Mouse (Mus musculus): ENCODE results near the gene Asb11. TPM values are rescaled to one million over a fixed set of nuclear protein-coding genes. Genes with fewer than 3 reads are reported as not detected.

Gene Asb11
- polyA plus RNA-seq, 1 experiment from 2014 or later, result 0.27 TPM

DNA sequence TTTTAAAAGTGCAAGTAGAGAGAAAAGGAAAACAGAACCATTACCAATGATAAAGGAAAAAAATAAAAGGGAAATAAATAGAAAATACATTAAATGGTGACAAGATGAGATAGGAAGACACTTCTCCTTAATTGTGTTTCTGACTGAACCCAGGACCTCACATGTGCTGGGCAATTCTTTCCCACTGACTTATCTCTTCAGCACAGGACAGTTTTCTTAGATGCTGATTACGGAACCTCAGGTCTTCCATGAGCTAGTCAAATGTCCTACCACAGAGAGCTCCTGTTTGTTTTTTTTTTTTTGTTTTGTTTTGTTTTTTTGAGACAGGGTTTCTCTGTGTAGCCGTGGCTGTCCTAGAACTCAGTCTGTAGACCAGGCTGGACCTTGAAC, 10.9 kb downstream of the Asb11 start:
- H3K9me3 ChIP-seq (ENCODE audit: control insufficient read depth, low read length), result no peaks in the 10 kb centered on the region
- no peak for ATAC-seq (replicated peaks; ENCODE audit: low FRiP score, low TSS enrichment, low read depth)
- no peak overlapping the region for H3K4me3 ChIP-seq (ENCODE audit: low read depth, low read length)
- H3K36me3 ChIP-seq (ENCODE audit: control insufficient read depth, insufficient read depth, low read length), result no peaks in the 10 kb centered on the region
- no peaks in the 10 kb centered on the region for H3K4me1 ChIP-seq (replicated peaks; ENCODE audit: control insufficient read depth, insufficient read depth, low read length)
- DNase-seq (ENCODE audit: low spot score), result no peak
- no peak overlapping the region for H3K9ac ChIP-seq (ENCODE audit: low read length)
- no peak overlapping the region for H3K4me2 ChIP-seq (ENCODE audit: low read length)
- no peak overlapping the region for H3K27ac ChIP-seq (ENCODE audit: low read depth)
- 81% methylated on average over 2 of the region's 2 CpGs for WGBS
- no peaks in the 10 kb centered on the region for H3K27me3 ChIP-seq (replicated peaks; ENCODE audit: control insufficient read depth, insufficient read depth, low read length)

DNA sequence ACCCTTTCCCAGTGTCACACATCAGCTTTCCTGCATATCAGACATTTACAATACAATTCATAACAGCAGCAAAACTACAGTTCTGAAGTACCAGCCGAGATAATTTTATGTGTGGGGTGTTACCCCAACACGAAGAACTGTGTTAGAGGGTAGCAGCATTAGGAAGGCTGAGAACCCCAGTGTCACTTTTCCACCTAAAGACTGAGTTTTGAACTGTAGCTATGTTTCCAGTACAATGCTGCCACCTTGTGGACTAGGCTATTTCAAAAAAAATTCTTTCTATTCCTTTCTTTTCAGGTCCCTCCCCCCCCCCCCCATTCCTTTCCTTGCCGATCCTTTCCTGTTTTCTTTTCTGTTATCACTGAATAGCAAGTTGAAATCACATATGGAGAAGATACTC, 12.4 kb downstream of the Asb11 start:
- DNase-seq (ENCODE audit: low spot score), result peak; percentile 53
- Histone ChIP-seq H3K4me3 (ENCODE audit: low read depth, low read length) (no peak overlapping the region), H3K36me3 (ENCODE audit: control insufficient read depth, insufficient read depth, low read length) (no peaks in the 10 kb centered on the region), H3K4me1 (replicated peaks; ENCODE audit: control insufficient read depth, insufficient read depth, low read length) (no peaks in the 10 kb centered on the region), H3K9me3 (ENCODE audit: control insufficient read depth, low read length) (no peaks in the 10 kb centered on the region), H3K4me2 (ENCODE audit: low read length) (no peak overlapping the region), H3K27ac (ENCODE audit: low read depth) (no peak overlapping the region), H3K9ac (ENCODE audit: low read length) (no peak overlapping the region), H3K27me3 (replicated peaks; ENCODE audit: control insufficient read depth, insufficient read depth, low read length) (no peaks in the 10 kb centered on the region)
- no peak for ATAC-seq (replicated peaks; ENCODE audit: low FRiP score, low TSS enrichment, low read depth)
- WGBS, result 41% methylated on average over 3 of the region's 3 CpGs

DNA sequence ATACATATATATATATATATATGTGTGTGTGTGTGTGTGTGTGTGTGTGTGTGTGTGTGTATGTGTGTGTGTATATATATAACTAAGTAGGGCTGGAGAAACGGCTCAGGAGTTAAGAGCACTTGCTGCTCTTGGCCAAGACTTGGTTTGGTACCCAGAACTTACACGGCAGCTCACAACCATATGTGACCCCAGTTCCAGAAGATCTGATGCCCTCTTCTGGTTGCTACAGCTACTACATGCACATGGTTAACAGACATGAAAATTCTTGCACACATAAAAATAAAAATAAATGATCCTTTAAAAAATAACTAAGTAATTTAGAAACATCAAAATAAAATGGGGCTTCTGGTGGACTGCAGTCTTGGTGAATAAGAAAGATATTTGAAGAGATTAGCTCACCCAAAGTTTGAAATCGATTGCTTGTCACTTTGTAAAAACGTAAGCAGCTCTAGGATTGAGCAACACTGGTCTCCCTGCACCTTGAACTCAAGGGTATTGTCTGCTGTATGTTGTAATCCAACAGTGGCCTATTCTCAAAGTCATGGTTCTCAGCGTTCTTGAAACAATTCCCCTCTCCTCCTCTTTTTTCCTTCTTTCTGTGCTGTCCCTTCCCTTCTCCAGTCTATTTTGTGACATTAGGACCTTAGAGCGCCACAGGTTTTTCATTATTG, 22.5 kb downstream of the Asb11 start:
- Histone ChIP-seq H3K4me2 (ENCODE audit: low read length) (no peak overlapping the region), H3K4me1 (replicated peaks; ENCODE audit: control insufficient read depth, insufficient read depth, low read length) (no peaks in the 10 kb centered on the region), H3K9ac (ENCODE audit: low read length) (no peak overlapping the region), H3K36me3 (ENCODE audit: control insufficient read depth, insufficient read depth, low read length) (no peaks in the 10 kb centered on the region), H3K9me3 (ENCODE audit: control insufficient read depth, low read length) (no peaks in the 10 kb centered on the region), H3K27me3 (replicated peaks; ENCODE audit: control insufficient read depth, insufficient read depth, low read length) (no peaks in the 10 kb centered on the region), H3K4me3 (ENCODE audit: low read depth, low read length) (no peak overlapping the region), H3K27ac (ENCODE audit: low read depth) (no peak overlapping the region)
- WGBS, result 76% methylated on average over 6 of the region's 6 CpGs
- no peak for ATAC-seq (replicated peaks; ENCODE audit: low FRiP score, low TSS enrichment, low read depth)
- no peak for DNase-seq (ENCODE audit: low spot score)

DNA sequence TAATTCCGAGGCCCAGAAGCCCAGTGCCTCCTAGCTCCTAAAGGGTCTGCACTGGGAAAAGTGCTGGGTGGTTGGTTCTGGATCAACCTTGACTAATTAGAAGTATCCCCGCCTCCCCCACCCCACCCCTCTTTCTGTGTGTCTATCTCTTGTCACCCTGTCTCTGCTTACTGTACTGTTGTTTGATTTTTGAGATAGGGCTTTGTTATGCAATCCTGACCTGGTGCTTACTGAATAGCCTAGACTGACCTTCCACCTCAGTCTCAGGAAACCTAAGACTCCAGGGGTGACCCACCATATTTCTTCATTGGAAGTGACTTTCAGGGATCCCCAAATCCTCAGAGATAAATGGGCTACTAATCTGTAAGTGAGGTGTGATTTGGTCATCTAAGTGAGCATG, 65.5 kb downstream of the Asb11 start:
- ATAC-seq (replicated peaks; ENCODE audit: low FRiP score, low TSS enrichment, low read depth) (no peak), DNase-seq (ENCODE audit: low spot score) (no peak)
- no peaks in the 10 kb centered on the region for H3K27me3 ChIP-seq (replicated peaks; ENCODE audit: control insufficient read depth, insufficient read depth, low read length)
- H3K9ac ChIP-seq (ENCODE audit: low read length), result no peak overlapping the region
- no peaks in the 10 kb centered on the region for H3K4me1 ChIP-seq (replicated peaks; ENCODE audit: control insufficient read depth, insufficient read depth, low read length)
- H3K9me3 ChIP-seq (ENCODE audit: control insufficient read depth, low read length), result no peaks in the 10 kb centered on the region
- no peak overlapping the region for H3K4me2 ChIP-seq (ENCODE audit: low read length)
- no peak overlapping the region for H3K27ac ChIP-seq (ENCODE audit: low read depth)
- H3K4me3 ChIP-seq (ENCODE audit: low read depth, low read length), result no peak overlapping the region
- no peaks in the 10 kb centered on the region for H3K36me3 ChIP-seq (ENCODE audit: control insufficient read depth, insufficient read depth, low read length)
- WGBS, result 58% methylated on average over 2 of the region's 2 CpGs

DNA sequence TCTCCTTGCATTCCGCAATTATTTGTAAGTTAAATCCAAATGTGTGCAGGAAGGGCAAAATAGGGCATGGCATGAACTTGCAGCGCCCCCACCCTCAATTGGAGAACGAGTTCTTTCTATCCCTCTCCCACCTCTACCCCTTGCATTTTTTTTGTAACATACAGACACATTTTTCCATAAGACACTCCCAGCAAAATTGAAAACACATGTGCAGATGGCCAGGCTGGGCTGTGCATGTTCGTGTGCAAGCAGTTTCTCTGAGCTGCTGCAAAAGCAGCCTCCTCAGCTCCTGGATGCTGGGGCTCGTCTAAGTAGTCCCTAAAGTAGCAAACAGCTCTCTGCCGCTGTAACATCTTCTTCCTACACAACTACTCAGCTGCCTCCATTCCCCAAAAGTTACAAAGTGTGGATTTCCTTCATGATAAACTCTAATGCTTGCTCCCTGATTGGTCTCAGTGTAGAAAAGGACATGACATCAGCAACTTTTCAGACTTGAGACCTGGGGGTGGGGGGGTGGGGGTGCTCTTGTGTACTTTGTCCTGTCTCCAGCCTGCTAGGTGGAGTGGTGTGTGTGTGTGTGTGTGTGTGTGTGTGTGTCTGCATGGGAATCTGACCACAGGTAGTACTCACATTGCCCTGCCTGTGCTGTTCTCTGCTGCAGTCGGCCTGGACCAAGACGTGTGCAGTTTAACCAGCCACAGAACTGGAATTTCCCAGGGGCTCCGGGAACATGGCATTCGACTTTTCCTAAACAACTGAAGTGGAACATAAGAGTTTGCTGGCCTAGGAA, 69.1 kb downstream of the Asb11 start, which contains the start of gene Asb9:
Gene Asb9, plus strand, starts transcription at position 619 of the 790 bp plus-strand sequence.
- Histone ChIP-seq H3K9me3 (ENCODE audit: control insufficient read depth, low read length) (no peaks in the 10 kb centered on the region), H3K4me2 (ENCODE audit: low read length) (no peak within 1 kb of the TSS), H3K4me1 (replicated peaks; ENCODE audit: control insufficient read depth, insufficient read depth, low read length) (no peaks in the 10 kb centered on the region), H3K4me3 (ENCODE audit: low read depth, low read length) (no peak within 1 kb of the TSS), H3K36me3 (ENCODE audit: control insufficient read depth, insufficient read depth, low read length) (no peaks in the 10 kb centered on the region), H3K9ac (ENCODE audit: low read length) (no peak within 1 kb of the TSS), H3K27ac (ENCODE audit: low read depth) (no peak within 1 kb of the TSS), H3K27me3 (replicated peaks; ENCODE audit: control insufficient read depth, insufficient read depth, low read length) (no peaks in the 10 kb centered on the region)
- ATAC-seq (replicated peaks; ENCODE audit: low FRiP score, low TSS enrichment, low read depth), result no peak
- 66% methylated on average over 10 of the region's 10 CpGs for WGBS
- no peak for DNase-seq (ENCODE audit: low spot score)

DNA sequence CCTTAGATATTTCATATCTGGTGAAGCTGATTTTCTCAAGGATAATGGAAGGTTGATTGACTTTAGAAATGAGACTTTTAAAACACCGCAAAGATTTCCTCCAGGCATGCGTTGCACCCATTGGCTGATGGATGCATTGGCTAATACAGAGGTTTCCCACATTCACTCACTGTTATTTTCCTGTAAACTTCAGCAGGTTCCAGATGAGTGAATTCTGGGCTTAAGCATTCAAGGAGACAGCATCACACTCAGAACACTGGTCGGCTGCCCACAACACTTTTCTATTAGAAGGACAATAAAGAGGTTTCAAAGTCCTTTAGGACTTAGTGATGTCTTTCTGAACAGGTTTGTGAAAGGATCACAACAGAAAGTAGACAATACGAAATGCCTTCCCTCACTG, 70.3 kb downstream of the Asb11 start:
- no peak for DNase-seq (ENCODE audit: low spot score)
- H3K27ac ChIP-seq (ENCODE audit: low read depth), result no peak overlapping the region
- H3K4me2 ChIP-seq (ENCODE audit: low read length), result no peak overlapping the region
- no peak overlapping the region for H3K4me3 ChIP-seq (ENCODE audit: low read depth, low read length)
- 86% methylated on average over 4 of the region's 4 CpGs for WGBS
- ATAC-seq (replicated peaks; ENCODE audit: low FRiP score, low TSS enrichment, low read depth), result no peak
- H3K4me1 ChIP-seq (replicated peaks; ENCODE audit: control insufficient read depth, insufficient read depth, low read length), result no peaks in the 10 kb centered on the region
- no peak overlapping the region for H3K9ac ChIP-seq (ENCODE audit: low read length)
- no peaks in the 10 kb centered on the region for H3K27me3 ChIP-seq (replicated peaks; ENCODE audit: control insufficient read depth, insufficient read depth, low read length)
- H3K9me3 ChIP-seq (ENCODE audit: control insufficient read depth, low read length), result no peaks in the 10 kb centered on the region
- no peaks in the 10 kb centered on the region for H3K36me3 ChIP-seq (ENCODE audit: control insufficient read depth, insufficient read depth, low read length)

DNA sequence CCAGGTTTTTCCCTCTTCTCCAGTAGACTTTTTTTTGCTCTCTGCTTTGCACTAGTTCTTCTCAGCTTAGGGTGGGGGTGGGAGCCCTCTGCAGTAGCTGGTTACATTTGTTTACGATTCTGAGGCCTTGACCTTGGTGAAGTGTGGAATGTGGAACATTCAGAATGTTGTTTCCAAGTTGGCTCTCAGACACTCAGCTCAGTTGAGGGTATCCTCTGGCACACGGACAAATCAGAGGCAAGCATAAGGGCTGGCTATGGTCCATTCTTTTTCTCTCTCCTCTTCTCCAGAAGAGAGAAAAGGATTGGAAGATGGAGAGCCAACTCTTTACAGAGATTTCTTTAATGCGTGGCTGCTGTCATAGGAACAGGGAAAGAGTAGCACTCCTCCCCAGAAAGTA, 71.9 kb downstream of the Asb11 start:
- Histone ChIP-seq H3K27me3 (replicated peaks; ENCODE audit: control insufficient read depth, insufficient read depth, low read length) (no peaks in the 10 kb centered on the region), H3K4me2 (ENCODE audit: low read length) (no peak overlapping the region), H3K9ac (ENCODE audit: low read length) (no peak overlapping the region), H3K4me3 (ENCODE audit: low read depth, low read length) (no peak overlapping the region), H3K4me1 (replicated peaks; ENCODE audit: control insufficient read depth, insufficient read depth, low read length) (no peaks in the 10 kb centered on the region), H3K36me3 (ENCODE audit: control insufficient read depth, insufficient read depth, low read length) (no peaks in the 10 kb centered on the region), H3K9me3 (ENCODE audit: control insufficient read depth, low read length) (no peaks in the 10 kb centered on the region), H3K27ac (ENCODE audit: low read depth) (no peak overlapping the region)
- no peak for DNase-seq (ENCODE audit: low spot score)
- WGBS, result 36% methylated on average over 3 of the region's 3 CpGs
- ATAC-seq (replicated peaks; ENCODE audit: low FRiP score, low TSS enrichment, low read depth), result no peak

Measured in intestine, embryonic 14.5 days (tissue).